Mouse (Mus musculus): Measurements from ENCODE around the gene Nxph1.

Nxph1 gene

DNA sequence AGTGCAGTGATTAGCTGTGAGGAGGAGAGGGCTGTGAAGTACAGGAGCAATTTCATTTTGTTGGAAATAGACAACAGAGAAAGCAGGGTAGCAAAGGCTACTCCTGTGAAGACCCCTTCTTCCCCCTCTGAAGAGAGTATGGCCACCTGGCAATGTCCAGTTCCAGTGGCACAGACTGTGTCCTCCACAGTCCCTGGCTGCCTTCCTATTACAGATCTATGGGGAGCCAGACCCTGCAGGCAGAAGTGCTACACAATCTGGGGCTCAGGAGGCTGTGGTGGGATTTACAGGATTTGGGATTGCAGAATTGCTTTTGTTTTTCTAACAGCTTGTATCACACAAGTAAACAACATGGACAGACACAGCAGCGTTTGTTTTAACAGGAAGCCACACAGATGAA lies 94.2 kb downstream of the Nxph1 start:
- no peak for TF ChIP-seq GATA4 (IDR thresholded peaks at IDR 0.05; ENCODE audit: insufficient replicate concordance, low read length)

DNA sequence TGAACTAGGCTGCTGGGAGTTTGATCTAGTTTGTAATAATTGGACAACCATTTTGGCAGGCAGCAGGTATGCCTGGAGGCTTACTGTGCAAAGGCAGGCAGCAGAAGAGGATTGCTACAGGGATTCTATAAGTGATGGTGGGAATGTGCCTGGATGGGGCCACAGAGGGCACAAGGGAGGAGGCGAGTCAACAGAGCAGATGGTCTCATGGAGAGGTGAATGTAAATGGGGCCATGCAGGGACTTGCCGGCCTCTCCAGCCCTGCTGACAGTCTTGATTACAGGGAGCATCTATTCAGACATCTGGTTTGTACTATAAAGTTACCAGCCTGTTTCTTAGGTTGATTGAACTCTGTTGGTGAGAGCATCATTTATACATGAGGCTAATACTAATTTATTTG lies 98.6 kb downstream of the Nxph1 start:
- TF ChIP-seq GATA4 (IDR thresholded peaks at IDR 0.05; ENCODE audit: insufficient replicate concordance, low read length): no peak

DNA sequence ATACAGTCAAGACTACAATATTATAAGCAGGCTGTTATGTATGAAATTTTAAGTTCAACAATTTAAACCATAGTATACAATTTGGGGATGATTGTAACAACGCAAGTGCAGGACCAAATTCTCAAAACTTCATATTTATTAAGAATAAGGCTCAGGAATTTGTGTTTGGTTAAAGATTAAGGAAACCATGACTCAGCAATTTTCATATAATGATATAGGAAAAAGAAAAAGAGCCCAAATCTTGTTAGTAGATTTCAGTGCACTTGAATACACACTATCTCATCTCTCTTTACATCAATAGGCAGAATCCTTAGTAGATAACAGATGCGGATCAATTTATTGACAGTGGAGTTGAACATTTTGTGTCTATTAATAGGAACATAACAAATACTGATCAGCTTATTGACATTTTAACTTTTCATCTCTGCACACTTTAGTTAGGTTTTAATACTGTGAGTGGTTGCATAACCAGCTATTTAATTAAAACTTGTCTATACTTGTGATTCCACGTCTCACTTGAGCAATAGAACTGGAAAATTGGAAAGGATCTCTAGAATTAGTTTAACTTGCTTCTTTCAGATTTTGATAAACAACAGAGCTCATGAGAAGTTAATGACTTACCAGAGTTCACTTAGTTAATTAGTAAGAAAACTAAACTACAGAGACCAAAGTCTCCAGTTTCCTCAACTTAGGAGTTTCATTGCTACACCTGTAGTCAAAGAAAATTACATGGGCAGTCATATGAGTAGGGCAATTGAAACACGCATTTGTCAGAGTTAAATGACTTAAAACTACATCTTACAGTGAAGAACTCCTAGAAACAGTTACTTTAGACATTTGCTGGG lies 113.3 kb downstream of the Nxph1 start:
- TF ChIP-seq GATA4 (IDR thresholded peaks at IDR 0.05; ENCODE audit: insufficient replicate concordance, low read length): peak; percentile 70

DNA sequence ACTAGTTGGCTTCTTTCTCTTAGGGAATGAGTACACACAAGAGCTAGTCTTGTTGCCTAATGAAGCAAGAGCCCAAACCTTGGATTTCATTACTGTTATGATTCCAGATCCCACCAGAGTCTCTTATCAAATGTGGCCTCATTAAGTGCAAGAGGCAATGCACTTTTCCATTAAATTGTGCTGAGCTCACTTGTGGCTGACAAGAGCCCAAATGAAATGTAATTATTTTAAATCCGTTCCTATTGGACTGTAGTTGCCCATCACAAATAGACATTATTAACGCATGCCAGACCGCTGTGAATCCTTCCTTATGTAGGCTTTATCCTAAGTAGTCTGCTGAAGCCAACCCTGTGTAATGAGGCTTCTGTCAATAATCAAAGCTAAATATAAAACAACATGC lies 118.2 kb downstream of the Nxph1 start:
- TF ChIP-seq GATA4 (IDR thresholded peaks at IDR 0.05; ENCODE audit: insufficient replicate concordance, low read length): no peak

DNA sequence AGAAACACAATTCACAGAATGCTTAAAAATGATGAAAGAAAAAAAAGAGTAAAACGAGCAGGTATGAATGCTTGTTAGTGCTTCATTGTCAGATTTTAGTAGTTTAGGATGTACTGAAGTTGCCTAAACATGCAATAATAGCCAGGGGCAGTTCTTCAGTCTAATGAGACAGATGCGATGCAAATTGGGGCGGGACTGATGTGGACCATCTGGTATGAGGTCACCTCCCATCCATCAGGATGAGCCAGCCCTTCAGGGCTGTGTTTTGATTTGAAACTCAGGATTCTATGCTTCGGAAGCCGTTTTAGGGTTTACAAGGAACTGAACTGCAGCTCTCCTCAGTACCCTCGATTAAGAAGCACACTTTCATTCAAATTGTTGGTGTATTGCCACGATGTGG lies 121.7 kb downstream of the Nxph1 start:
- no peak for TF ChIP-seq GATA4 (IDR thresholded peaks at IDR 0.05; ENCODE audit: insufficient replicate concordance, low read length)

DNA sequence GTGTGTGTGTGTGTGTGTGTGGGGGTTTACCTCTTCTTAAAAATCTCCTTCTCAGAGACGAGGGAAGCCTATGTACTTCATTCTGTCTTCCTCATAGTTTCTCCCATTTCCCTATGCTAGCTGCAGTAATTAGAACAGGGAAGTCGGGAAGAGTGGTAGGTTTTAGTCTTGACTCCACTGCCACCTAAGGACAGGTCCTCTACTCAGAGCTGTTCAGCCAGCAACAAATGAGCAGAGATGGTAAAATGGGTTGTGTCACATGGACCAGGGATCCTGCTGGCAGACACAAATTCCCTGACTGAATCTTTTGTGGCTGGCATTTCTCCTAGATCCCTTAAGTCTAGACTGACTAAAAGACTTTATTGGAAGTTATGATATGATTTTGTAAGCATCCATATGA lies 128.2 kb downstream of the Nxph1 start:
- no peak for TF ChIP-seq GATA4 (IDR thresholded peaks at IDR 0.05; ENCODE audit: insufficient replicate concordance, low read length)

DNA sequence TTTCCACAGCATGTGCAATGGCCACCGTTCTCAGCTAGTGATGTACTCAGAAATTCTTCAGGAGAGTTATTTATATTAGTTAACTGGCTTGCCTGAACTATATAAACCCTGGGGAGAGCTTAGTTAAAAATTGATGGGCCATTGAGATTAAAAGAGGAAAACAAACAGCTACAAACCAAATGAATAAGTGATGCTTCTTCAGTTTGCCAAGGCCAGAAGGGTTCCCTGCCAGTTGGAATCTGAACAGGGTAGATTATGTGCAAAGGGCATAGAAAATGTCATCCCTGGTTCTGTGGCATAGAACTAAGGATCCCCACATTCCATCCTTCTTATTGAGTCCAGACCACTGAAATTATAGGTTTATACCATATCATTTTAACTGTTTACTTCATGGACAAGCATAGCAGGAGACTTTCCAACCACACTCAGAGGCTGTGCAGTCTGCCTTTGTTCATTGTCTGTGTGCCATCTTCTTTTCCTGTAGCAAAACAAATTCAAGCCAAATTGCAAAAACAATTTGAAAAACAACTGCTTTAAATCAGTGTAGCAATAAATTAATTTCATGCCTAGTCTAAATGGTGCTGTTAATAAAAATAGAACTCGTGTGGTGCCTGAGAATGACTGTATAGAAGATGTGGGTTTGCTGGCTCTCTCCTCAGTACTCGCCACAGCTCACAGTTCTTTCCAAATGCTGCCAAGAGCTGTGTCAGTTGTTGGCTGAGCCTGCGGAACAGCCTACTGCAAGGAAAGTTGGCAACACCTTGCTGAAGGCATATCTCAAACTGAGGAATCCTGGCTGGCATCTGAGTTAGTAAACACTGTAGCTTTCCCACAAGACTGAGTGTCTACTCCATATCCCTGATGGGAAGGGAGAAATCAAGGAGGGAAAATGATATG lies 129.8 kb downstream of the Nxph1 start:
- peak; percentile 33; the same call in 1 of the 2 replicates for TF ChIP-seq GATA4 (IDR thresholded peaks at IDR 0.05; ENCODE audit: insufficient replicate concordance, low read length)

DNA sequence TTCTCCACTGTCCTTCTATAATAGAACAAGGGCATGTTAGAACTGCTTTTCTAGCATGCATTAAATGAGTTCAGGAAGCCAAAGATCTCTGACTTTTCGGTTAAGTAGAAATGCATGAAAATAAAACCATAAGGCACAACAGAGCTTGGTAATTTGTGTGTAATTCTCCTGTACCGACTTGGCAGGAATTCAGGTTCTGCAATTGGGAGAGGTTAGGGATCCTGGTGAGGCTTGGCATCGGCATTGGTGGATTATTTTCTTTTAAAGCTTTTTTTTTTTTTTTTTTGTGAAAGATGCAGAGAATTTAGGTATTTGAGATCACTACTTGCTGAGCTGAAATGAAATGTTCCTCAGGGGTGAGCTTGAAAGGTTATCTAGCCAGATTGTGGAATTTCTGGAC lies 135.6 kb downstream of the Nxph1 start:
- TF ChIP-seq GATA4 (IDR thresholded peaks at IDR 0.05; ENCODE audit: insufficient replicate concordance, low read length): no peak

DNA sequence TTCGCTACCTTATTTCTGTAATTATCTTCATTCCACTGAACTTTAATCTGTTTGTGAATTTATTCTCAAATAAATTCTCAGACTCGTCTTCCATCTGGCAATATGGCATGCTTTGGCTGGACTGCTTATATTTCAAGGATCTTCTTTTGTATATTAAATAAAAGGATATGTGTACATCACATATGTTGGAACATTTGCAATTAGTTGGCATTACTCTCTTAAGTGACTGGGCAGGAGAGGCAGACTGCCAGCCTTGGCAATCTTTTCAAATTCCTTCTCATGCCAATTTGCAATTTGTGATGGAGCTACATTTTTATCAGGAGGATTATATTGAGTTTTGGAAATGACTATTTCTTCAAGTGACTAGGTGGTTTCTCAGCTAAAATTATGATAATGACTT lies 149.1 kb downstream of the Nxph1 start:
- no peak for TF ChIP-seq GATA4 (IDR thresholded peaks at IDR 0.05; ENCODE audit: insufficient replicate concordance, low read length)

DNA sequence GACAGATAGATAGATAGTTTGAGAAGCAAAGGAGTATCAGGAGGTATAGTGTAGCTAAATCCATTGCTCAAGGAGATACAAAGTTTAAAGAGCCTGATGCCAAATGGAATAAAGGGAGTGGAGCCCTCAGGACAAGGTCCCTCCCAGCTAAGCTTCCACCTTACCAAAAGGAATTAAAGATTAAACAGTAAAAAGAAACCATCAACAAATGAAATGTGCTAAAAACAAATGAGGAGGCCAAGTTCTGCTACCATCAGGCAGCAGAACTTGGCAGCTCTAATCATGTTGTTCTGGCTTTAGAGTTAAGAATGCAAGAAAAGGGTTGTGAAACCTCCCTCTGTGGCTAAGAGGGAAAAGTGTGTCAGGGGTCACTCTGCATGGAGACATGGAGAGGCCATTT lies 159.1 kb downstream of the Nxph1 start:
- no peak for TF ChIP-seq GATA4 (IDR thresholded peaks at IDR 0.05; ENCODE audit: insufficient replicate concordance, low read length)

DNA sequence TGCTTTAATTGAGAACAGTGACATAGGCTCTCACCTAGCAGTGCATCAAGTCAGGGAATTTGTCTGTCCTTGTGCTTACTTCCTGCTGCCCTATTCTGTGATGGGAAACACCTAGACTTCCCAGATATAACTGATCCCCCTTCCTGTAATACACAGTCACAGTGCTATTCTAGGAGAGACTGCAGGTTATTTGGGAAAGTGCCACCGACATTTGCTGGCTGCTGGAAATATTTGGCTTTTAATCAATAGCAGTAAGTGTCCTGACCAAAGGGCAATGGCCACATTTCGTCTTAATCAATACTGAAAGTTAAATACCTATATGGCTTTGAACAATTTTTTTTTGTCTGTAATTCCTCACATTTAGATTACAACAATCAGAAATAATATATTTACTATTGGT lies 170.9 kb downstream of the Nxph1 start:
- TF ChIP-seq GATA4 (IDR thresholded peaks at IDR 0.05; ENCODE audit: insufficient replicate concordance, low read length): no peak

DNA sequence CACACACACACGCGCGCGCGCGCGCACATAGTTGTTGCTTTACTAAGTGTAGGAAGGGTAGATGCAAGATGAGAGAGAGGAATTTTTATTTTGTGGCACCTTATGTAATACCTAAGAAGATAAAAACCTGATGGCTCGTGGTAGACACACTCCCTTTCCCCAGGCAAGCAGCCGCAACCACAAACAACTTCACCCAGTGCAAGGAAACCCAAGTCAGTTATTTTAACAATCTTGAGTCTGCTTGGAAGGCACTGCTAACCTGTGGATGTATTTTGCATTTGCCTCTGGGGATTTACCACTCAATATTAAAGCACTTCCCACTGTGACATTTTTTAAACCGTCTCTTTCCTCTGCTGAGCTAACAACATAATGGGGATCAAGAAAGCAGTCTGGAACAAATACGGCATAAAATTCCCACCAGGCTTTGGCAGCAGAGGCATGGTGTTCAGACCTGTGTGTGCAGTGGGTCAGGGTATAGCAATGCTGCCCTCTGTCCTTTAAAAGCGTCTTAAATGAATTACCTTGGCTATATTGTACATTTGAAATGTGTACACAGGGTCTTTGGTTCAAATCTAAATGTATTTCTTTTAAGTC lies 176.2 kb downstream of the Nxph1 start:
- TF ChIP-seq GATA4 (IDR thresholded peaks at IDR 0.05; ENCODE audit: insufficient replicate concordance, low read length): no peak

DNA sequence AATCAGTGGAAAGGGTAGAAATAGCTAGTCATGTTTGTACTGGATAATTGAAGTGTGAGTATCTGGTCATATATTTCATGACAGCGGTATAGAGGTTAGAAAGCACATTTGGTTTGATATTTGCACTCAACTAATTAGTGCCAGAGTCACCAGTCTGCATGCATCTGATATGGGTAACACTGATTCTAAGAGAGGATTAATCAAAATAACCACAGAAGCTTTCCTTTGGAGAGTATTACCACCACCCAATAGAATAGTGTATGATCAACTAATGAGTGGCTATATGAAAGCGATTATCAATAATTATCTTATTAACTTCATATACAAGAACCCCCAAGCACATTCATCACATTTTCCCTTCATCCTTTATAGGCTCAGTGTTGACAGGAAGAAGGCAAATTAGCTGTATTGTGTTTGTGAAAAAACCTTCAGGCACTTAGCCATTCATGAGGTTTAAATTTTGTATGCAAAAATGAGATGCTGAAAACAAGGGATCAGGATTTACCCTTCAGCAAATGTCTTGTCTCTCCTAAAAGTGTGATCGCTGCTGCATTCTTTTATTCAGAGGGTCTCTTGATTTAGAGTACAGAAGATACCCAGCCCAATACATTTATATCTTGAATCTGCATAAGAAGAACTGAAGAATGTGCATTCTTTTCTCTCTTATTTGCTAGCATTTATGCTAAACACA lies 185.5 kb downstream of the Nxph1 start:
- TF ChIP-seq GATA4 (IDR thresholded peaks at IDR 0.05; ENCODE audit: insufficient replicate concordance, low read length): no peak

DNA sequence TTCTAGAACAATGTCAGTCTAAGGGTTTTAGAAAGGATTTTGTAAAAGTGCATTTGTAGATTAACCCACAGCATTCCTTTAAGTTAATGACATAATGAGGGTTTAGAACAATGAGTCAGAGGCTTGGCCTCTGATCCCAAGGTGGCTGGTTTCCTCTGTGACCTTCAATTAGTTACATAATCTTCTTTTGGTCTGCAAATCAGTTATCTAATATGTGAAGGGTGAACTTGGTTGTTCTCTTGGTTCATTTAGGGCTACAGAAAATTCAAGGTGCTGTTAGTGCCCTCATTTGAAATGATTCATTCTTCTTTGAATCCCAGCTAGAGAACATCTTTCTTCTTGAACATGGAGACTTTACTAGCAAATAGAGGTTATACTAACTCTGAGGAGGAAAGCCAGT lies 199.7 kb downstream of the Nxph1 start:
- TF ChIP-seq GATA4 (IDR thresholded peaks at IDR 0.05; ENCODE audit: insufficient replicate concordance, low read length): no peak

DNA sequence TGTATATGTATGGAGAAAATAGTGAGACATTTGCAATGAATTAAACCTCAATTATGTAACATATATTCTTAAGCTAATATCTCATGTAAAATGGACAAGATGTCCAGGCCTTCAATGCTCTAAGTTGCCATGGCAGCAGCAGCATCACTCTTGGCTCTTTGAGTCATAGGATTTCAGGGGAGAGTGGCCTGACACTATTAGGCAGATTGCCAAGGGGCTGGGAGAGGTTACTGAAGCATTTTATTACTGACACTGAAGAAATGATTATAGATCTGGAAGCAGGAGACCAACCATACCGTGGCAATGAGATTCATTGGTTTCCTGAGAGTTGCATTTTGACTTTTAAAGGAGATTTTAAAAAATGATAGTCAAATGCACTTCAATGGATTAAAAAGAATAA lies 201.6 kb downstream of the Nxph1 start:
- no peak for TF ChIP-seq GATA4 (IDR thresholded peaks at IDR 0.05; ENCODE audit: insufficient replicate concordance, low read length)
